Mouse (Mus musculus) hindbrain, embryonic 14.5 days (tissue): ENCODE measurements around the gene BC061237. TPM values are rescaled to one million over a fixed set of nuclear protein-coding genes. Genes with fewer than 3 reads are reported as not detected.
"Not testable (repeated sequence)": the region's sequence is repeated elsewhere in the genome, so short reads cannot be mapped to it uniquely, and the experiment has no call there.

Experiments used
- ATAC-seq: fragments of 200-750 bp; cut with Nextera tagmentation; 2 replicates; pipeline ENCODE4 v1.8.0; 2017; ENCODE audit warnings: moderate number of reproducible peaks, mild to moderate bottlenecking, moderate TSS enrichment, moderate library complexity; ENCODE audit not compliant: low FRiP score
- DNase-seq: peaks from one replicate; pipeline ENCODE4 v3.0.0-alpha.2; 2015; ENCODE audit warnings: low spot score
- H3K27ac ChIP-seq: fragments of 300-500 bp; sonication (generic); 2 replicates; pipeline ENCODE4 v1.5.1; 2014; ENCODE audit warnings: mild to moderate bottlenecking, moderate library complexity
- H3K27me3 ChIP-seq: fragments of 300-500 bp; sonication (generic); 2 replicates; pipeline ENCODE4 v1.6.1; 2014; ENCODE audit warnings: mild to moderate bottlenecking, low read length, mixed read lengths; ENCODE audit not compliant: control insufficient read depth, insufficient read depth
- H3K36me3 ChIP-seq: fragments of 300-500 bp; sonication (generic); replicated peaks from 2 replicates; pipeline ENCODE4 v1.6.1; 2014; ENCODE audit not compliant: control insufficient read depth, insufficient read depth
- H3K4me1 ChIP-seq: fragments of 300-500 bp; sonication (generic); replicated peaks from 2 replicates; pipeline ENCODE4 v1.6.1; 2014; ENCODE audit warnings: antibody characterized with exemption, low read length, mixed read lengths; ENCODE audit not compliant: control insufficient read depth, insufficient read depth
- H3K4me2 ChIP-seq: fragments of 300-500 bp; sonication (generic); replicated peaks from 2 replicates; pipeline ENCODE4 v1.6.1; 2014; ENCODE audit warnings: mild to moderate bottlenecking, moderate library complexity
- H3K4me3 ChIP-seq: fragments of 300-500 bp; sonication (generic); replicated peaks from 2 replicates; pipeline ENCODE4 v1.5.1; 2014; ENCODE audit warnings: mild to moderate bottlenecking, low read length
- H3K9ac ChIP-seq: fragments of 300-500 bp; sonication (generic); 2 replicates; pipeline ENCODE4 v1.6.1; 2014
- H3K9me3 ChIP-seq: fragments of 300-500 bp; sonication (generic); 2 replicates; pipeline ENCODE4 v1.6.1; 2016; ENCODE audit warnings: low read length; ENCODE audit not compliant: control insufficient read depth
- WGBS: fragments of 180-500 bp; shearing (Covaris S2); extraction: QIAGEN DNeasy Blood & Tissue Kit; methylation state at CpG from one replicate; pipeline ENCODE4 v1.1.7; 2014; 5-methylcytosine and 5-hydroxymethylcytosine counted together
- polyA plus RNA-seq: library from polyadenylated mRNA; unstranded; fragments of >200 nt; fragmentation: Nextera tagmentation; extraction: Ambion mirVana; gene quantifications from 2 replicates; pipeline ENCODE4 v1.2.1, GENCODE M21; 2014

BC061237 gene
- 0.39 and 0.92 TPM in 2 replicates for polyA plus RNA-seq

DNA sequence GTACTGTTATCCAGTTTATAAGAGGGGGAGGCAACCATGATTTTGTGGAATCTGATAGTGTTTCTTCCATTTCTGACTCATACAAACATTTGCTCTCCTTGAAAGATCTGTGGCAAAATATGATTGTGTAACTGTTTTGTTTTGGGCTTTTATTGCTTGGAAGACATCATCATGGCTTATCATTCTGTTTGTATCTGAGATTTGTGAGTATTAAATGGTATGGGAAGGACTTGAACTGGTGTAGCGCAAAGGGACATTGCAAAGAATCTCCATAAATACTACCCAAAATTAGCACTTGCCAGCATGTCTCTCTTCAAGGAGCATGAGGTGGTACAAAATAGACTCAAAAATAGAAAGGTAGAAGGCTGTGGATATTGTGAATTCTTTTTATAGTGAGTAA lies at the start of gene BC061237:
Gene BC061237, plus strand, starts transcription at position 301 of the 400 bp plus-strand sequence.
- not testable (repeated sequence) for H3K9me3 ChIP-seq, H3K27me3 ChIP-seq, H3K27ac ChIP-seq, ATAC-seq, DNase-seq, H3K4me2 ChIP-seq, H3K36me3 ChIP-seq, H3K4me3 ChIP-seq, H3K9ac ChIP-seq, H3K4me1 ChIP-seq
- WGBS, result 100% methylated on average over 1 of the region's 1 CpGs

DNA sequence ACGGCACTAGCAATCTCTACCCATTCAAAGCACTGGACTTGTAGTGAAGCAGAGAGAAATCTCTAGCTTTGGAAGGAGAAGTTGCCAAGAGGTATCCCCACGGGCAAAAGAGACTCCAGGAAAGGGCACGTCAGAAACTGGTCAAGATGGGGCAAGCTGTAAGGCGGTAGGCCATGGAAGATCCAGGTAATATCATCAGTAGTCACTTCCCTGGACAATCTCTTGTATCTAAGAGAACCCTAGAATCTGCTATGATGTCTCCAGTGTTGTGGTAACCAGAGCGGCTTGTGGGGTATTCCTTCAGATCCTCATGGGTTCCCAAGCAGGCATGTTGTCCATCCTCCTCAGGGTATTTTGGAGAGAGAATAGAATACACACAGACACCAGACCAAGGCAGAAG lies 25.7 kb downstream of the BC061237 start, which contains the start of gene Gm17093:
Gene Gm17093, plus strand, starts transcription at position 301 of the 400 bp plus-strand sequence.
- not testable (repeated sequence) for H3K9me3 ChIP-seq, DNase-seq, H3K4me2 ChIP-seq, ATAC-seq, H3K4me1 ChIP-seq, H3K36me3 ChIP-seq, H3K27me3 ChIP-seq, H3K4me3 ChIP-seq, H3K27ac ChIP-seq, H3K9ac ChIP-seq
- WGBS, result 92% methylated on average over 5 of the region's 5 CpGs

DNA sequence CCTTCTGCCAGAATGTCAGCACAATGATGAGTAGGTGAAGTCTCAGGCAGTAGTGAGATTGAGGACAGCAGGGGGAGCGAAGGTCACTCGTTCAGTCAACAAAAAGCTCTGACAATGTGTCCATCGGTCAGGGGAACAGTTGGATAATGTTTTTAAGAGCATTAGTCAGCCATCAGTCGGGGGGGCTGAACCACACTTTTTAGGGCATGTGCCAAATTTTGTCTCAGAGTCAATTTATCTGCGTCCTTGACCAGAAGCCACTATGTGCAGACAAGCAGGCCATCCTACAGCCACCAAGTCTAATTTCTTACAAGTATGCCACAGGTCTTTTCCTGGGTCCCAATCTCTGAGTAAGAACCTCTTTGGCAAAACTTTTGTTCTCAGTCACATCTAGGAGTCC lies 55.7 kb downstream of the BC061237 start:
- H3K27ac ChIP-seq, H3K9me3 ChIP-seq, DNase-seq, H3K36me3 ChIP-seq, H3K4me2 ChIP-seq, H3K9ac ChIP-seq, H3K4me3 ChIP-seq, ATAC-seq, H3K27me3 ChIP-seq, H3K4me1 ChIP-seq: not testable (repeated sequence)
- WGBS, result 89% methylated on average over 3 of the region's 5 CpGs

Other genes starting within 250 kb of the BC061237 start
- not detected in 2 replicates for gene Gm8220, start 206.9 kb upstream of the BC061237 start, polyA plus RNA-seq
- not detected in 2 replicates for gene Gm5930, start 153.9 kb upstream of the BC061237 start, polyA plus RNA-seq
- gene Gm8229, start 127.1 kb upstream of the BC061237 start, polyA plus RNA-seq, result 0.16 TPM in 1 of 2 replicates, not detected in the other
- not detected in 2 replicates for gene Gm3371, start 81.8 kb upstream of the BC061237 start, polyA plus RNA-seq
- gene Gm8232, start 58.8 kb upstream of the BC061237 start, polyA plus RNA-seq, result not detected in 2 replicates
- gene Gm17093, start 25.8 kb downstream of the BC061237 start, polyA plus RNA-seq, result not detected in 2 replicates
- gene Gm8247, start 90.7 kb downstream of the BC061237 start, polyA plus RNA-seq, result 0.42 and 0.67 TPM in 2 replicates
- not detected in 2 replicates for gene Gm5624, start 135.5 kb downstream of the BC061237 start, polyA plus RNA-seq
- not detected in 2 replicates for gene Gm8257, start 214.0 kb downstream of the BC061237 start, polyA plus RNA-seq